Mouse (Mus musculus) central nervous system, embryonic 18 days (tissue): ENCODE results near the gene Sln. TPM values are rescaled to one million over a fixed set of nuclear protein-coding genes. Genes with fewer than 3 reads are reported as not detected.

Experiments
- polyA plus RNA-seq: library from polyadenylated mRNA; depleted of rRNA; stranded (reverse); fragments of >200 nt; gene quantifications from 2 replicates; pipeline ENCODE4 v1.2.3, GENCODE M21; 2012; rRNA removed

Gene Sln
- polyA plus RNA-seq = 0.21 and 13.5 TPM in 2 replicates

GRCm38 (mm10) chr9:53849864-53850263 lies at the start of gene Sln:
Gene Sln, plus strand, starts transcription at chr9:53850164.

Other genes starting within 250 kb of the Sln start
- gene Acat1, start 239.8 kb upstream of the Sln start, polyA plus RNA-seq = 126 and 135 TPM in 2 replicates
- 20.0 and 20.5 TPM in 2 replicates for gene Cul5, start 180.2 kb upstream of the Sln start, polyA plus RNA-seq
- 1.3 TPM in 2 replicates for gene Rab39, start 143.9 kb upstream of the Sln start, polyA plus RNA-seq
- gene Slc35f2, start 78.6 kb upstream of the Sln start, polyA plus RNA-seq = 19.3 and 20.6 TPM in 2 replicates
- 119 and 126 TPM in 2 replicates for gene Elmod1, start 125.1 kb downstream of the Sln start, polyA plus RNA-seq
- 1.1 and 1.2 TPM in 2 replicates for gene Tnfaip8l3, start 218.2 kb downstream of the Sln start, polyA plus RNA-seq